Mouse (Mus musculus) liver, postnatal 0 days (tissue): ENCODE data around the gene Gk2.

Experiments used
- CTCF ChIP-seq: sonication (generic); IDR thresholded peaks from 2 replicates; pipeline ENCODE4 v1.5.1; 2016; ENCODE audit warnings: antibody characterized with exemption, low read depth
- EP300 ChIP-seq: IDR thresholded peaks from 2 replicates; pipeline ENCODE4 v1.6.1; 2016; ENCODE audit warnings: antibody characterized with exemption, low read depth, mild to moderate bottlenecking

DNA sequence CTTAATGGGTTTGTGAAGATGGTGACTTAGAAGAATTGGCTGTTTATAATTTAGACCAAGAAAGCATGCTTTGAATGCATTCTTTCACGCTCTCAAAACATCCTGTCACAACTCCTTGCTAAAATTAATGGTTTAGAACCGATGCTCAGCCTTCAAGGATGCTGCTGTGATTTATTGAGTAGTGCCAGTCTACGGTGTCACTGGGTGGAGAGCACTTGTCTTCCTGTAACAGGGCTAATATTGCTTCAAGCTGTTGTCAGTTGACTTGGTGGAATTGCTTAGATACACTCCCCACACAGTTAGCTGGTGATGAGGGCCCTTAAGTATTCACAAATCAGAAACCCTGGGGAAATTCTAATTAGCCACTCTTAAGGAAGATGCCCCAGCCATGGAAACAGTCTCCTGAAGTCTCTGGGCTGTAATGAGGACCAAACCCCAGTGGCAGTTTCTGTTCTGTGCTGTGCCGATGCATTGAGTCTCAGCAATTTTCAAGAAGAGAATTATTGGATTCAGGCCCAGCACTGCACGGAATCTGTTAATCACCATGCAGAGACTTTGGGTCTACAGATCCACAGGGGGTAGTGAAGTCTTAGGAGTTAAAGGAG, 38.8 kb upstream of the Gk2 start:
- TF ChIP-seq CTCF (no peak), EP300 (no peak)
